Mouse (Mus musculus) layer of hippocampus, postnatal 36 days (tissue): Measurements from ENCODE around the gene Zkscan17. TPM values are rescaled to one million over a fixed set of nuclear protein-coding genes. Genes with fewer than 3 reads are reported as not detected.

Experiments
- DNase-seq, 2 experiments: peaks; one replicate each; pipeline ENCODE4 v3.0.0; 2022
- total RNA-seq, 2 experiments: library from RNA; stranded (reverse); gene quantifications; 2 replicates each; pipeline ENCODE4 v1.2.3; 2021

The Zkscan17 gene
- total RNA-seq, 2 experiments from 2014 or later, result 6.6 to 7.5 TPM

DNA sequence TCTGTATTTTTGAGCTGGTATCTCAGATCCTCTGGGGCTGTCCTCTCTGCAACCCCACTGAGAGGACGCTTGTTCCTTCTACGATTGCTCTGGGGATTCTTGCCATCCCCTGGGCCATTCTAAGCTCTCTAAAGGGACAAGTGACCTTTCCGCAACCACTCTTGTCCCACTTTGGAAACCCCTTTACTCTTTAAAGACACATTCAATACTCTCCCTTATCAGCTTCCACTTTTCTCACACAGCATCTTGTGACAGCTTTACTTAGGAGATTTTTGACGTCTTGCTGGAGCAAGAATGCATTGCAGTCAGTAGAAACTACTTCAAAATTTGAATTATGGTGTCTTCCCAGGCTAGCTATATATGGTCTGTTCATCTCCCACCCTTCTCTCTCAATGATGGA, 75.5 kb downstream of the Zkscan17 start, which contains the start of gene Snap47:
TSS of gene Snap47 (minus strand) at position 101 of the 400 bp plus-strand sequence.
- DNase-seq, result no peak

GRCm38 (mm10) chr11:59450230-59450771, 76.2 kb downstream of the Zkscan17 start:
- no peak for DNase-seq

DNA sequence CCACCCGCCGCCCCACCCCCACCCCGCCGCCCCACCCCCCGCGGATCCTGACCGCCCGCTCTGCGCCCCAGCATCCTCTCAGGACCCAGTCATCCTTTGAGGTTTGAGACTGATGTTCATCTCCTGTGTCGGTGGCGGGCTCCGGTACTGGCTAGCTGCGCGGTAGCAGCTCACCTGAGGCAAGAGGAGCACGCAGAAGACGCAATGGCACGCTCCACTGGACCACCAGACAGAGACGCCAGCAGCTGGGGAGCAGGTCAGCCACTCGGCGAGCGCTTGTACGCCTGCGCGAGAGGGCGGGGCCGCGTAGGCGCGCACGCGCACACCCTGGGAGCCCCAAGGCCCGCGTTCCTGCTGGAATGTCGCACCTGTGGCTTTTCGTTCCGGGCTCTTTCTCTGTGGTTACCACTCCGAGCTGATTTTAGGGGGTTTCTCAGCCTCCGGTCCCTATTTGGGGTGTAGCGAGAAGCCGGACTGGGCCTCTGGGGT, 76.8 kb downstream of the Zkscan17 start, which contains the start of gene Jmjd4:
TSS of gene Jmjd4 (plus strand) at position 305 of the 489 bp plus-strand sequence.
- peak; percentile 93 for DNase-seq

- no peak for DNase-seq
Observed at GRCm38 (mm10) chr11:59443102-59443501, 83.4 kb downstream of the Zkscan17 start.

GRCm38 (mm10) chr11:59437954-59438353, 88.6 kb downstream of the Zkscan17 start:
- no peak for DNase-seq

Other genes starting within 250 kb of the Zkscan17 start
- not detected for gene Wnt3a, start 236.0 kb downstream of the Zkscan17 start, total RNA-seq
- gene Wnt9a, start 219.8 kb downstream of the Zkscan17 start, total RNA-seq, result 1 to 10 TPM; 3.1 to 3.6 TPM
- not detected for gene Prss38, start 151.1 kb downstream of the Zkscan17 start, total RNA-seq
- 10 to 100 TPM; 25.2 to 25.9 TPM for gene Jmjd4, start 76.7 kb downstream of the Zkscan17 start, total RNA-seq
- gene Snap47, start 75.6 kb downstream of the Zkscan17 start, total RNA-seq, result 100 to 1,000 TPM; 342 to 359 TPM
- gene Zfp867, start 54.3 kb downstream of the Zkscan17 start, total RNA-seq, result 1 to 10 TPM; 3.4 to 4.2 TPM
- 1 to 10 TPM in 1 of 2 experiments, under 1 TPM in 1; 0.60 to 1.0 TPM for gene Nlrp3, start 14.8 kb upstream of the Zkscan17 start, total RNA-seq
- gene Olfr222, start 49.5 kb upstream of the Zkscan17 start, total RNA-seq, result not detected
- not detected for gene Olfr223, start 66.5 kb upstream of the Zkscan17 start, total RNA-seq
- gene Mprip, start 134.6 kb upstream of the Zkscan17 start, total RNA-seq, result 100 to 1,000 TPM; 276 to 286 TPM